Mouse (Mus musculus) Muller cell, postnatal 12 days (primary cell): Measurements from ENCODE around the gene Actg1.

Experiments
- DNase-seq: peaks from one replicate; pipeline ENCODE4 v3.0.0-alpha.2; 2015; ENCODE audit errors: inconsistent ontology term

Gene Actg1

GRCm38 (mm10) chr11:120311561-120311960 is 36.8 kb downstream of the Actg1 start:
- no peak for DNase-seq

GRCm38 (mm10) chr11:120310813-120311312 is 37.5 kb downstream of the Actg1 start:
- peak; percentile 97 for DNase-seq

- no peak for DNase-seq
Measured at GRCm38 (mm10) chr11:120308441-120309320, 39.7 kb downstream of the Actg1 start.

- peak; percentile 97 for DNase-seq
Measured at GRCm38 (mm10) chr11:120307566-120308430, 40.5 kb downstream of the Actg1 start.

- no peak for DNase-seq
Measured at GRCm38 (mm10) chr11:120307132-120307413, 41.3 kb downstream of the Actg1 start.

GRCm38 (mm10) chr11:120306366-120307131 is 41.8 kb downstream of the Actg1 start:
- no peak for DNase-seq

- DNase-seq = no peak
Measured at GRCm38 (mm10) chr11:120305535-120306365, 42.6 kb downstream of the Actg1 start.

GRCm38 (mm10) chr11:120304886-120305534 is 43.3 kb downstream of the Actg1 start:
- DNase-seq = peak; percentile 100

- DNase-seq = no peak
Measured at GRCm38 (mm10) chr11:120304350-120304694, 44.0 kb downstream of the Actg1 start.

GRCm38 (mm10) chr11:120303559-120304349 is 44.6 kb downstream of the Actg1 start:
- no peak for DNase-seq

- no peak for DNase-seq
Measured at GRCm38 (mm10) chr11:120303119-120303518, 45.2 kb downstream of the Actg1 start.

- DNase-seq = no peak
Measured at GRCm38 (mm10) chr11:120299484-120299883, 48.9 kb downstream of the Actg1 start.

- DNase-seq = no peak
Measured at GRCm38 (mm10) chr11:120298441-120299141, 49.8 kb downstream of the Actg1 start.

GRCm38 (mm10) chr11:120297767-120298166 is 50.6 kb downstream of the Actg1 start:
- no peak for DNase-seq

- DNase-seq = peak; percentile 25
Measured at GRCm38 (mm10) chr11:120296305-120297144, 51.8 kb downstream of the Actg1 start.
